Mouse (Mus musculus) heart, postnatal 0 days (tissue): ENCODE results near the gene Gm5294. TPM values are rescaled to one million over a fixed set of nuclear protein-coding genes. Genes with fewer than 3 reads are reported as not detected.

ENCODE experiments used
- ATAC-seq: fragments of 200-750 bp; cut with Nextera tagmentation; 2 replicates; pipeline ENCODE4 v1.8.0; 2017; ENCODE audit warnings: low read depth, moderate number of reproducible peaks, moderate library complexity; ENCODE audit not compliant: insufficient read depth
- DNase-seq: peaks from one replicate; pipeline ENCODE4 v3.0.0-alpha.2; 2016; ENCODE audit warnings: low spot score
- H3K27ac ChIP-seq: fragments of 300-500 bp; sonication (generic); 2 replicates; pipeline ENCODE4 v1.5.1; 2014; ENCODE audit warnings: low read depth, mild to moderate bottlenecking
- H3K27me3 ChIP-seq: fragments of 300-500 bp; sonication (generic); 2 replicates; pipeline ENCODE4 v1.6.1; 2014; ENCODE audit warnings: low read length, mixed read lengths; ENCODE audit not compliant: control insufficient read depth, insufficient read depth
- H3K36me3 ChIP-seq: fragments of 300-500 bp; sonication (generic); replicated peaks from 2 replicates; pipeline ENCODE4 v1.6.1; 2014; ENCODE audit warnings: low read length, mixed read lengths; ENCODE audit not compliant: control insufficient read depth, insufficient read depth
- H3K4me1 ChIP-seq: fragments of 300-500 bp; sonication (generic); 2 replicates; pipeline ENCODE4 v1.6.1; 2014; ENCODE audit warnings: antibody characterized with exemption; ENCODE audit not compliant: control insufficient read depth, insufficient read depth
- H3K4me2 ChIP-seq: fragments of 300-500 bp; sonication (generic); 2 replicates; pipeline ENCODE4 v1.6.1; 2014; ENCODE audit warnings: low read depth, mild to moderate bottlenecking, low read length, moderate library complexity
- H3K4me3 ChIP-seq: fragments of 300-500 bp; sonication (generic); 2 replicates; pipeline ENCODE4 v1.5.1; 2014; ENCODE audit warnings: low read depth, low read length
- H3K9ac ChIP-seq: fragments of 300-500 bp; sonication (generic); replicated peaks from 2 replicates; pipeline ENCODE4 v1.6.1; 2014; ENCODE audit warnings: low read depth, low read length, mixed read lengths
- H3K9me3 ChIP-seq: fragments of 300-500 bp; sonication (generic); replicated peaks from 2 replicates; pipeline ENCODE4 v1.6.1; 2016; ENCODE audit warnings: low read length; ENCODE audit not compliant: control insufficient read depth
- CTCF ChIP-seq: IDR thresholded peaks from 2 replicates; pipeline ENCODE4 v1.5.1; 2016; ENCODE audit warnings: antibody characterized with exemption, control low read depth, low read depth
- EP300 ChIP-seq: IDR thresholded peaks from 2 replicates; pipeline ENCODE4 v1.6.1; 2016; ENCODE audit warnings: antibody characterized with exemption, low read depth
- WGBS: fragments of 180-500 bp; shearing (Covaris S2); extraction: QIAGEN DNeasy Blood & Tissue Kit; methylation state at CpG from one replicate; pipeline ENCODE4 v1.1.7; 2014; 5-methylcytosine and 5-hydroxymethylcytosine counted together
- polyA plus RNA-seq: library from polyadenylated mRNA; unstranded; fragments of >200 nt; fragmentation: Nextera tagmentation; extraction: Ambion mirVana; gene quantifications from 2 replicates; pipeline ENCODE4 v1.2.1, GENCODE M21; 2015
- total RNA-seq: library from RNA; depleted of rRNA; stranded (reverse); fragments of >200 nt; gene quantifications from 2 replicates; pipeline ENCODE4 v1.2.3, GENCODE M21; 2014; ENCODE audit warnings: low replicate concordance

The Gm5294 gene
- total and polyA plus RNA-seq, 2 experiments from 2014 or later: 0.19 TPM; not detected in 1

- WGBS: 60% methylated on average over 3 of the region's 3 CpGs
- H3K4me2 ChIP-seq: no peak overlapping the region
- no peak overlapping the region for H3K9ac ChIP-seq
- TF ChIP-seq EP300 (no peak), CTCF (no peak)
- no peaks in the 10 kb centered on the region for H3K9me3 ChIP-seq
- no peaks in the 10 kb centered on the region for H3K36me3 ChIP-seq
- H3K4me1 ChIP-seq: no peaks in the 10 kb centered on the region
- H3K4me3 ChIP-seq: no peak overlapping the region
- DNase-seq (no peak), ATAC-seq (no peak)
- H3K27ac ChIP-seq: no peak overlapping the region
- H3K27me3 ChIP-seq: peaks cover 45% of the 10 kb centered on the region
Observed at GRCm38 (mm10) chr5:138825090-138825489, 5.2 kb downstream of the Gm5294 start.

GRCm38 (mm10) chr5:138833406-138833805, 13.5 kb downstream of the Gm5294 start:
- H3K36me3 ChIP-seq: no peaks in the 10 kb centered on the region
- H3K9ac ChIP-seq: no peak overlapping the region
- DNase-seq (peak; percentile 54), ATAC-seq (0 out of 2 replicates have a peak, but pooled peaks have one; percentile 24)
- no peak overlapping the region for H3K4me2 ChIP-seq
- TF ChIP-seq EP300 (no peak), CTCF (no peak)
- 26% methylated on average over 6 of the region's 6 CpGs for WGBS
- H3K4me3 ChIP-seq: no peak overlapping the region
- 0 out of 2 replicates have a peak, but pooled peaks cover 4% of the 10 kb centered on the region for H3K4me1 ChIP-seq
- H3K9me3 ChIP-seq: no peaks in the 10 kb centered on the region
- no peak overlapping the region for H3K27ac ChIP-seq
- H3K27me3 ChIP-seq: no peaks in the 10 kb centered on the region

- WGBS: 73% methylated on average over 3 of the region's 3 CpGs
- Histone ChIP-seq H3K27ac (no peak overlapping the region), H3K4me3 (no peak overlapping the region), H3K9me3 (no peaks in the 10 kb centered on the region), H3K4me2 (no peak overlapping the region), H3K36me3 (no peaks in the 10 kb centered on the region), H3K4me1 (0 out of 2 replicates have a peak, but pooled peaks cover 4% of the 10 kb centered on the region), H3K27me3 (no peaks in the 10 kb centered on the region), H3K9ac (no peak overlapping the region)
- no peak for DNase-seq
- no peak for TF ChIP-seq CTCF
- no peak for TF ChIP-seq EP300
- ATAC-seq: no peak
Observed at GRCm38 (mm10) chr5:138834910-138835309, 15.0 kb downstream of the Gm5294 start.

- H3K4me1 ChIP-seq: peaks cover 1% of the 10 kb centered on the region; the same call in 1 of the 2 replicates
- no peak overlapping the region for H3K4me3 ChIP-seq
- no peak for DNase-seq
- no peak for ATAC-seq
- 90% methylated on average over 4 of the region's 4 CpGs for WGBS
- no peak overlapping the region for H3K4me2 ChIP-seq
- TF ChIP-seq CTCF (no peak), EP300 (no peak)
- H3K9ac ChIP-seq: no peak overlapping the region
- no peaks in the 10 kb centered on the region for H3K27me3 ChIP-seq
- H3K36me3 ChIP-seq: no peaks in the 10 kb centered on the region
- H3K9me3 ChIP-seq: 0 out of 2 replicates have a peak, but pooled peaks cover 6% of the 10 kb centered on the region
- H3K27ac ChIP-seq: no peak overlapping the region
Observed at GRCm38 (mm10) chr5:138840981-138841380, 21.1 kb downstream of the Gm5294 start.

GRCm38 (mm10) chr5:138843168-138843824, 23.4 kb downstream of the Gm5294 start:
- Histone ChIP-seq H3K4me2 (no peak overlapping the region), H3K27me3 (no peaks in the 10 kb centered on the region), H3K9ac (no peak overlapping the region), H3K4me3 (no peak overlapping the region), H3K27ac (no peak overlapping the region), H3K4me1 (peaks cover 6% of the 10 kb centered on the region; the same call in 1 of the 2 replicates), H3K9me3 (0 out of 2 replicates have a peak, but pooled peaks cover 6% of the 10 kb centered on the region), H3K36me3 (no peaks in the 10 kb centered on the region)
- WGBS: 57% methylated on average over 9 of the region's 9 CpGs
- DNase-seq (no peak), ATAC-seq (peak; percentile 54)
- TF ChIP-seq EP300: no peak
- no peak for TF ChIP-seq CTCF
